Mouse (Mus musculus): ENCODE measurements at regions not wholly inside any gene's neighbourhood (a gene's known extent, or its start where the extent isn't known, plus 50 kb on each side); places are given as distances from the start of the nearest gene placed in this dataset.

- no peak for ATAC-seq (ENCODE audit: low FRiP score)
- H3K9ac ChIP-seq (replicated peaks), result no peak overlapping the region
- no peak overlapping the region for H3K27ac ChIP-seq (replicated peaks)
- H3K4me3 ChIP-seq (replicated peaks), result no peak overlapping the region
- H3K4me1 ChIP-seq, result no peaks in the 10 kb centered on the region
- no peak overlapping the region for H3K4me2 ChIP-seq
- H3K36me3 ChIP-seq, result no peaks in the 10 kb centered on the region
- no peaks in the 10 kb centered on the region for H3K27me3 ChIP-seq (replicated peaks)
- 91% methylated on average over 5 of the region's 5 CpGs for WGBS
- H3K9me3 ChIP-seq (replicated peaks), result no peaks in the 10 kb centered on the region
Measured at GRCm38 (mm10) chr2:171295603-171296002, 564.0 kb downstream of the Dok5 start.

- Histone ChIP-seq H3K27ac (replicated peaks) (no peak overlapping the region), H3K9me3 (replicated peaks) (no peaks in the 10 kb centered on the region), H3K4me1 (no peaks in the 10 kb centered on the region), H3K9ac (replicated peaks) (no peak overlapping the region), H3K27me3 (replicated peaks) (no peaks in the 10 kb centered on the region), H3K4me3 (replicated peaks) (no peak overlapping the region), H3K36me3 (no peaks in the 10 kb centered on the region), H3K4me2 (no peak overlapping the region)
- no peak for ATAC-seq (ENCODE audit: low FRiP score)
Measured at GRCm38 (mm10) chr2:171292579-171292978, 561.0 kb downstream of the Dok5 start.

- no peaks in the 10 kb centered on the region for H3K36me3 ChIP-seq
- H3K9me3 ChIP-seq (replicated peaks), result peaks cover 6% of the 10 kb centered on the region; the same call in 1 of the 2 replicates
- H3K27ac ChIP-seq (replicated peaks), result no peak overlapping the region
- no peak overlapping the region for H3K9ac ChIP-seq (replicated peaks)
- no peak for ATAC-seq (ENCODE audit: low FRiP score)
- H3K4me1 ChIP-seq, result no peaks in the 10 kb centered on the region
- no peak overlapping the region for H3K4me3 ChIP-seq (replicated peaks)
- H3K27me3 ChIP-seq (replicated peaks), result no peaks in the 10 kb centered on the region
- H3K4me2 ChIP-seq, result no peak overlapping the region
- 19% methylated on average over 6 of the region's 6 CpGs for whole genome bisulfite sequencing
Measured at GRCm38 (mm10) chr2:171285719-171286394, 554.2 kb downstream of the Dok5 start.

- Histone ChIP-seq H3K9ac (replicated peaks) (no peak overlapping the region), H3K4me1 (no peaks in the 10 kb centered on the region), H3K4me3 (replicated peaks) (no peak overlapping the region), H3K27ac (replicated peaks) (no peak overlapping the region), H3K27me3 (replicated peaks) (no peaks in the 10 kb centered on the region), H3K9me3 (replicated peaks) (peaks cover 6% of the 10 kb centered on the region; the same call in 1 of the 2 replicates), H3K4me2 (no peak overlapping the region), H3K36me3 (no peaks in the 10 kb centered on the region)
- WGBS, result 81% methylated on average over 3 of the region's 3 CpGs
- no peak for ATAC-seq (ENCODE audit: low FRiP score)
Measured at GRCm38 (mm10) chr2:171280132-171280531, 548.5 kb downstream of the Dok5 start.

GRCm38 (mm10) chr2:171279319-171279718 lies 547.7 kb downstream of the Dok5 start:
- Histone ChIP-seq H3K4me3 (replicated peaks) (no peak overlapping the region), H3K9ac (replicated peaks) (no peak overlapping the region), H3K27me3 (replicated peaks) (no peaks in the 10 kb centered on the region), H3K36me3 (no peaks in the 10 kb centered on the region), H3K4me2 (no peak overlapping the region), H3K27ac (replicated peaks) (no peak overlapping the region), H3K9me3 (replicated peaks) (peaks cover 6% of the 10 kb centered on the region; the same call in 1 of the 2 replicates), H3K4me1 (no peaks in the 10 kb centered on the region)
- WGBS, result 86% methylated on average over 3 of the region's 3 CpGs
- ATAC-seq (ENCODE audit: low FRiP score), result no peak

GRCm38 (mm10) chr2:171253194-171253593 lies 521.6 kb downstream of the Dok5 start:
- Histone ChIP-seq H3K4me1 (no peaks in the 10 kb centered on the region), H3K27me3 (replicated peaks) (no peaks in the 10 kb centered on the region), H3K4me3 (replicated peaks) (no peak overlapping the region), H3K9me3 (replicated peaks) (no peaks in the 10 kb centered on the region), H3K27ac (replicated peaks) (no peak overlapping the region), H3K36me3 (no peaks in the 10 kb centered on the region), H3K4me2 (no peak overlapping the region), H3K9ac (replicated peaks) (no peak overlapping the region)
- ATAC-seq (ENCODE audit: low FRiP score), result no peak
- 65% methylated on average over 10 of the region's 10 CpGs for WGBS

- no peaks in the 10 kb centered on the region for H3K9me3 ChIP-seq (replicated peaks)
- H3K27me3 ChIP-seq (replicated peaks), result no peaks in the 10 kb centered on the region
- H3K36me3 ChIP-seq, result no peaks in the 10 kb centered on the region
- H3K4me1 ChIP-seq, result no peaks in the 10 kb centered on the region
- ATAC-seq (ENCODE audit: low FRiP score), result no peak
- no peak overlapping the region for H3K9ac ChIP-seq (replicated peaks)
- H3K27ac ChIP-seq (replicated peaks), result no peak overlapping the region
- H3K4me2 ChIP-seq, result no peak overlapping the region
- WGBS, result 84% methylated on average over 4 of the region's 4 CpGs
- H3K4me3 ChIP-seq (replicated peaks), result no peak overlapping the region
Measured at GRCm38 (mm10) chr2:171245391-171245790, 513.8 kb downstream of the Dok5 start.

GRCm38 (mm10) chr2:171242356-171242755 lies 510.7 kb downstream of the Dok5 start:
- Histone ChIP-seq H3K36me3 (no peaks in the 10 kb centered on the region), H3K4me1 (no peaks in the 10 kb centered on the region), H3K9ac (replicated peaks) (no peak overlapping the region), H3K9me3 (replicated peaks) (no peaks in the 10 kb centered on the region), H3K4me3 (replicated peaks) (no peak overlapping the region), H3K4me2 (no peak overlapping the region), H3K27ac (replicated peaks) (no peak overlapping the region), H3K27me3 (replicated peaks) (no peaks in the 10 kb centered on the region)
- 78% methylated on average over 5 of the region's 5 CpGs for WGBS
- no peak for ATAC-seq (ENCODE audit: low FRiP score)

GRCm38 (mm10) chr2:171237276-171237960 lies 505.8 kb downstream of the Dok5 start:
- Histone ChIP-seq H3K9me3 (replicated peaks) (no peaks in the 10 kb centered on the region), H3K36me3 (no peaks in the 10 kb centered on the region), H3K4me2 (no peak overlapping the region), H3K9ac (replicated peaks) (no peak overlapping the region), H3K4me1 (no peaks in the 10 kb centered on the region), H3K27ac (replicated peaks) (no peak overlapping the region), H3K4me3 (replicated peaks) (no peak overlapping the region), H3K27me3 (replicated peaks) (no peaks in the 10 kb centered on the region)
- ATAC-seq (ENCODE audit: low FRiP score), result no peak
- WGBS, result 50% methylated on average over 8 of the region's 8 CpGs

- no peak for ATAC-seq (ENCODE audit: low FRiP score)
- no peaks in the 10 kb centered on the region for H3K36me3 ChIP-seq
Measured at GRCm38 (mm10) chr2:171232812-171233211, 501.2 kb downstream of the Dok5 start.

GRCm38 (mm10) chr2:171231288-171232050 lies 499.9 kb downstream of the Dok5 start:
- Histone ChIP-seq H3K36me3 (no peaks in the 10 kb centered on the region), H3K4me1 (no peaks in the 10 kb centered on the region), H3K9ac (replicated peaks) (no peak overlapping the region), H3K9me3 (replicated peaks) (no peaks in the 10 kb centered on the region), H3K4me2 (no peak overlapping the region), H3K4me3 (replicated peaks) (no peak overlapping the region), H3K27ac (replicated peaks) (no peak overlapping the region), H3K27me3 (replicated peaks) (no peaks in the 10 kb centered on the region)
- no peak for ATAC-seq (ENCODE audit: low FRiP score)
- 85% methylated on average over 7 of the region's 7 CpGs for WGBS

More at GRCm38 (mm10) chr2:171232812-171233211, 501.2 kb downstream of the Dok5 start:
- Histone ChIP-seq H3K27ac (replicated peaks) (no peak overlapping the region), H3K4me2 (no peak overlapping the region), H3K4me3 (replicated peaks) (no peak overlapping the region), H3K9me3 (replicated peaks) (no peaks in the 10 kb centered on the region), H3K27me3 (replicated peaks) (no peaks in the 10 kb centered on the region), H3K4me1 (no peaks in the 10 kb centered on the region), H3K9ac (replicated peaks) (no peak overlapping the region)

- no peak overlapping the region for H3K9ac ChIP-seq (replicated peaks)
- no peak overlapping the region for H3K4me2 ChIP-seq
- WGBS, result 78% methylated on average over 12 of the region's 12 CpGs
- no peaks in the 10 kb centered on the region for H3K9me3 ChIP-seq (replicated peaks)
- H3K4me3 ChIP-seq (replicated peaks), result no peak overlapping the region
- no peak for ATAC-seq (ENCODE audit: low FRiP score)
- no peaks in the 10 kb centered on the region for H3K36me3 ChIP-seq
- no peak overlapping the region for H3K27ac ChIP-seq (replicated peaks)
- no peaks in the 10 kb centered on the region for H3K4me1 ChIP-seq
- no peaks in the 10 kb centered on the region for H3K27me3 ChIP-seq (replicated peaks)
Measured at GRCm38 (mm10) chr2:171230536-171230935, 498.9 kb downstream of the Dok5 start.

Data from neural tube, embryonic 15.5 days (tissue).